Mouse (Mus musculus): ENCODE results near the gene Chrna5. TPM values are rescaled to one million over a fixed set of nuclear protein-coding genes. Genes with fewer than 3 reads are reported as not detected.
A peak's percentile ranks its signal among the peaks of the same experiment; 100 is the strongest.

Gene Chrna5
- polyA plus RNA-seq, 1 experiment from 2014 or later = 2.9 TPM

- H3K27me3 ChIP-seq (ENCODE audit: control insufficient read depth, insufficient read depth, low read length) = peaks cover 16% of the 10 kb centered on the region
- H3K4me1 ChIP-seq (ENCODE audit: control insufficient read depth, insufficient read depth, low read length) = no peaks in the 10 kb centered on the region; the same call in 1 of the 2 replicates
- H3K36me3 ChIP-seq (ENCODE audit: control insufficient read depth, insufficient read depth, low read length) = no peaks in the 10 kb centered on the region
- no peak within 1 kb of the TSS for H3K27ac ChIP-seq (ENCODE audit: low read length)
- H3K9ac ChIP-seq (replicated peaks; ENCODE audit: low read depth, low read length) = no peak within 1 kb of the TSS
- H3K9me3 ChIP-seq (ENCODE audit: control insufficient read depth, low read depth, low read length) = no peaks in the 10 kb centered on the region
- peak; percentile 62; the same call in 1 of the 2 replicates for ATAC-seq (ENCODE audit: insufficient number of reproducible peaks, insufficient read depth, low FRiP score, low read depth)
- peak within 1 kb of the TSS; percentile 22 for H3K4me3 ChIP-seq (ENCODE audit: low read depth, low read length)
- peak within 1 kb of the TSS; percentile 41 for H3K4me2 ChIP-seq (replicated peaks; ENCODE audit: low read depth, low read length)
- 1% methylated on average over 39 of the region's 39 CpGs for WGBS
Observed at GRCm38 (mm10) chr9:55026275-55026663, 45.6 kb downstream of the Chrna5 start, which contains the start of gene Chrna3. TSS of gene Chrna3 (minus strand) at chr9:55026562.

- WGBS = 58% methylated on average over 6 of the region's 6 CpGs
- no peak overlapping the region for H3K4me3 ChIP-seq (ENCODE audit: low read depth, low read length)
Observed at GRCm38 (mm10) chr9:55031435-55032167, 50.9 kb downstream of the Chrna5 start.

GRCm38 (mm10) chr9:55038948-55039347 is 58.3 kb downstream of the Chrna5 start:
- Histone ChIP-seq H3K9me3 (ENCODE audit: control insufficient read depth, low read depth, low read length) (no peaks in the 10 kb centered on the region), H3K27ac (ENCODE audit: low read length) (no peak overlapping the region), H3K4me1 (ENCODE audit: control insufficient read depth, insufficient read depth, low read length) (no peaks in the 10 kb centered on the region), H3K27me3 (ENCODE audit: control insufficient read depth, insufficient read depth, low read length) (no peaks in the 10 kb centered on the region), H3K36me3 (ENCODE audit: control insufficient read depth, insufficient read depth, low read length) (no peaks in the 10 kb centered on the region), H3K4me3 (ENCODE audit: low read depth, low read length) (no peak overlapping the region), H3K9ac (replicated peaks; ENCODE audit: low read depth, low read length) (no peak overlapping the region), H3K4me2 (replicated peaks; ENCODE audit: low read depth, low read length) (no peak overlapping the region)
- 78% methylated on average over 8 of the region's 8 CpGs for WGBS
- no peak for ATAC-seq (ENCODE audit: insufficient number of reproducible peaks, insufficient read depth, low FRiP score, low read depth)

More at GRCm38 (mm10) chr9:55031435-55032167, 50.9 kb downstream of the Chrna5 start:
- ATAC-seq (ENCODE audit: insufficient number of reproducible peaks, insufficient read depth, low FRiP score, low read depth) = no peak
- no peaks in the 10 kb centered on the region for H3K9me3 ChIP-seq (ENCODE audit: control insufficient read depth, low read depth, low read length)
- no peaks in the 10 kb centered on the region; the same call in 1 of the 2 replicates for H3K4me1 ChIP-seq (ENCODE audit: control insufficient read depth, insufficient read depth, low read length)
- H3K27me3 ChIP-seq (ENCODE audit: control insufficient read depth, insufficient read depth, low read length) = no peaks in the 10 kb centered on the region
- H3K4me2 ChIP-seq (replicated peaks; ENCODE audit: low read depth, low read length) = no peak overlapping the region
- H3K36me3 ChIP-seq (ENCODE audit: control insufficient read depth, insufficient read depth, low read length) = no peaks in the 10 kb centered on the region
- no peak overlapping the region for H3K9ac ChIP-seq (replicated peaks; ENCODE audit: low read depth, low read length)
- H3K27ac ChIP-seq (ENCODE audit: low read length) = no peak overlapping the region

GRCm38 (mm10) chr9:55039983-55040382 is 59.3 kb downstream of the Chrna5 start:
- Histone ChIP-seq H3K4me3 (ENCODE audit: low read depth, low read length) (no peak overlapping the region), H3K9me3 (ENCODE audit: control insufficient read depth, low read depth, low read length) (no peaks in the 10 kb centered on the region), H3K27ac (ENCODE audit: low read length) (no peak overlapping the region), H3K27me3 (ENCODE audit: control insufficient read depth, insufficient read depth, low read length) (no peaks in the 10 kb centered on the region), H3K36me3 (ENCODE audit: control insufficient read depth, insufficient read depth, low read length) (no peaks in the 10 kb centered on the region), H3K4me1 (ENCODE audit: control insufficient read depth, insufficient read depth, low read length) (no peaks in the 10 kb centered on the region), H3K4me2 (replicated peaks; ENCODE audit: low read depth, low read length) (no peak overlapping the region), H3K9ac (replicated peaks; ENCODE audit: low read depth, low read length) (no peak overlapping the region)
- ATAC-seq (ENCODE audit: insufficient number of reproducible peaks, insufficient read depth, low FRiP score, low read depth) = no peak
- 72% methylated on average over 5 of the region's 5 CpGs for WGBS

GRCm38 (mm10) chr9:55041389-55041788 is 60.7 kb downstream of the Chrna5 start:
- no peaks in the 10 kb centered on the region for H3K9me3 ChIP-seq (ENCODE audit: control insufficient read depth, low read depth, low read length)
- no peak for ATAC-seq (ENCODE audit: insufficient number of reproducible peaks, insufficient read depth, low FRiP score, low read depth)
- WGBS = 71% methylated on average over 2 of the region's 2 CpGs
- no peaks in the 10 kb centered on the region for H3K36me3 ChIP-seq (ENCODE audit: control insufficient read depth, insufficient read depth, low read length)
- no peaks in the 10 kb centered on the region for H3K4me1 ChIP-seq (ENCODE audit: control insufficient read depth, insufficient read depth, low read length)
- no peak overlapping the region for H3K27ac ChIP-seq (ENCODE audit: low read length)
- no peak overlapping the region for H3K9ac ChIP-seq (replicated peaks; ENCODE audit: low read depth, low read length)
- no peaks in the 10 kb centered on the region for H3K27me3 ChIP-seq (ENCODE audit: control insufficient read depth, insufficient read depth, low read length)
- no peak overlapping the region for H3K4me3 ChIP-seq (ENCODE audit: low read depth, low read length)
- H3K4me2 ChIP-seq (replicated peaks; ENCODE audit: low read depth, low read length) = no peak overlapping the region

- Histone ChIP-seq H3K9ac (replicated peaks; ENCODE audit: low read depth, low read length) (no peak overlapping the region), H3K27me3 (ENCODE audit: control insufficient read depth, insufficient read depth, low read length) (no peaks in the 10 kb centered on the region), H3K9me3 (ENCODE audit: control insufficient read depth, low read depth, low read length) (no peaks in the 10 kb centered on the region), H3K4me2 (replicated peaks; ENCODE audit: low read depth, low read length) (no peak overlapping the region), H3K4me1 (ENCODE audit: control insufficient read depth, insufficient read depth, low read length) (no peaks in the 10 kb centered on the region), H3K36me3 (ENCODE audit: control insufficient read depth, insufficient read depth, low read length) (no peaks in the 10 kb centered on the region), H3K4me3 (ENCODE audit: low read depth, low read length) (no peak overlapping the region), H3K27ac (ENCODE audit: low read length) (no peak overlapping the region)
- ATAC-seq (ENCODE audit: insufficient number of reproducible peaks, insufficient read depth, low FRiP score, low read depth) = no peak
- 14% methylated on average over 8 of the region's 8 CpGs for WGBS
Observed at GRCm38 (mm10) chr9:55043688-55044087, 63.0 kb downstream of the Chrna5 start.

- 61% methylated on average over 2 of the region's 2 CpGs for WGBS
- Histone ChIP-seq H3K4me3 (ENCODE audit: low read depth, low read length) (no peak overlapping the region), H3K4me2 (replicated peaks; ENCODE audit: low read depth, low read length) (no peak overlapping the region), H3K27me3 (ENCODE audit: control insufficient read depth, insufficient read depth, low read length) (0 out of 2 replicates have a peak, but pooled peaks cover 3% of the 10 kb centered on the region), H3K9ac (replicated peaks; ENCODE audit: low read depth, low read length) (no peak overlapping the region), H3K9me3 (ENCODE audit: control insufficient read depth, low read depth, low read length) (no peaks in the 10 kb centered on the region), H3K4me1 (ENCODE audit: control insufficient read depth, insufficient read depth, low read length) (no peaks in the 10 kb centered on the region), H3K27ac (ENCODE audit: low read length) (no peak overlapping the region), H3K36me3 (ENCODE audit: control insufficient read depth, insufficient read depth, low read length) (no peaks in the 10 kb centered on the region)
- no peak for ATAC-seq (ENCODE audit: insufficient number of reproducible peaks, insufficient read depth, low FRiP score, low read depth)
Observed at GRCm38 (mm10) chr9:55045001-55045400, 64.3 kb downstream of the Chrna5 start.

GRCm38 (mm10) chr9:55046764-55047163 is 66.1 kb downstream of the Chrna5 start:
- ATAC-seq (ENCODE audit: insufficient number of reproducible peaks, insufficient read depth, low FRiP score, low read depth) = no peak
- H3K27ac ChIP-seq (ENCODE audit: low read length) = no peak overlapping the region
- no peaks in the 10 kb centered on the region for H3K36me3 ChIP-seq (ENCODE audit: control insufficient read depth, insufficient read depth, low read length)

More at GRCm38 (mm10) chr9:55046764-55047163, 66.1 kb downstream of the Chrna5 start:
- Histone ChIP-seq H3K27me3 (ENCODE audit: control insufficient read depth, insufficient read depth, low read length) (0 out of 2 replicates have a peak, but pooled peaks cover 3% of the 10 kb centered on the region), H3K4me3 (ENCODE audit: low read depth, low read length) (no peak overlapping the region), H3K4me2 (replicated peaks; ENCODE audit: low read depth, low read length) (no peak overlapping the region), H3K4me1 (ENCODE audit: control insufficient read depth, insufficient read depth, low read length) (no peaks in the 10 kb centered on the region), H3K9me3 (ENCODE audit: control insufficient read depth, low read depth, low read length) (no peaks in the 10 kb centered on the region), H3K9ac (replicated peaks; ENCODE audit: low read depth, low read length) (no peak overlapping the region)
- 0% methylated on average over 3 of the region's 3 CpGs for WGBS

All from stomach, embryonic 14.5 days (tissue).